Mouse (Mus musculus): ENCODE results near the gene Plcl2.
"Not testable (repeated sequence)": the region's sequence is repeated elsewhere in the genome, so short reads cannot be mapped to it uniquely, and the experiment has no call there.

Plcl2 gene

DNA sequence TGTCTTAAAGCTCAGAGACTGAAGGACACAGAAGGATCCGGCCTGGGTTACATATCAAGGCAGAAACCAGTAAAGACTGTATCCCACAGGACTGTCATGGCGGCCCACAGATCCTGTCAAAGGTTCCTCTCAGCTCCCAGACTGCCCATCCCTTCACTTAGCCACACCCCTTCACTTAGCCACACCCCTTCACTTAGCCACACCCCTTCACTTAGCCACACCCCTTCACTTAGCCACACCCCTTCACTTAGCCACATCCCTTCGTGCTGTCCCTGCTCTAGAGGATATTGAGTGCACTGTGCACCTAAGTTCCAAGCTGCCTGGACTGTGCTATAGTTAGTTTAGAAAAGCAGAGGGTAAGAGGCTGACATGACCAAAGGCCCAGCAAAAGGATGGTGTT is 118.5 kb downstream of the Plcl2 start:
- DNase-seq (ENCODE audit: low spot score), result no peak

DNA sequence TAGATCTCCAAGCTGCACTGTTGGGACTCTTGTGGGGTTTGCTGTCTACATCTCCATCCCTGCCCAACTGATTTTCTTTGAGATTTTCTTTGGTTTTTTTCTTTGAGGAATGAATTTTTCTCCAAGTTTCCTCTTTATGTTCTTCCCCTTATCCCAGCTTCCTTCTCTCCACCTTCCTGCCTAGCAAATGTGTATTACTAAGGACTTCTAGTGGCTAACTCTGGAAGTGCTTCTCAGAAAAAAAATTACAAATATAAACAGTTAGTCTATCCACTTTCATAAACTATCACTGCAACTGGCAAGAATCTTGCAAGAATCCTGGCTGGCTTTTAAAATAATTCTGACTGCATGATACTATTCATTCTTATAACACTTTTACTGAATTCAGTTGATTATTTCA is 119.5 kb downstream of the Plcl2 start:
- DNase-seq (ENCODE audit: low spot score), result no peak

DNA sequence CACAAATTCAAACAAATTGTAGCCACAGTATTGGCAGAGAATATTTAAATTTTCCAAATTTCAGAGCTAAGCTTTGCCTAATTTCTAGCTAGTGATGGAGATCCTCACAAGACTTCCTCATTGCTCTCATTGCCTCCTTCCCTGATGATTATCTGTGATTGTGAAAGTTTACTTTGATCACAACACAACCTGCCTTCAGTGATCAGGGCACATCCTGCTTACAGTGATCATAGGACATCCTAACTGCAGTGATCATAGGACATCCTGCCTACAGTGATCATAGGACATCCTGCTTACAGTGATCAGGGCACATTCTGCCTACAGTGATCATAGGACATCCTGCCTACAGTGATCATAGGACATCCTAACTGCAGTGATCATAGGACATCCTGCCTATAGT is 121.8 kb downstream of the Plcl2 start:
- DNase-seq (ENCODE audit: low spot score), result not testable (repeated sequence)

DNA sequence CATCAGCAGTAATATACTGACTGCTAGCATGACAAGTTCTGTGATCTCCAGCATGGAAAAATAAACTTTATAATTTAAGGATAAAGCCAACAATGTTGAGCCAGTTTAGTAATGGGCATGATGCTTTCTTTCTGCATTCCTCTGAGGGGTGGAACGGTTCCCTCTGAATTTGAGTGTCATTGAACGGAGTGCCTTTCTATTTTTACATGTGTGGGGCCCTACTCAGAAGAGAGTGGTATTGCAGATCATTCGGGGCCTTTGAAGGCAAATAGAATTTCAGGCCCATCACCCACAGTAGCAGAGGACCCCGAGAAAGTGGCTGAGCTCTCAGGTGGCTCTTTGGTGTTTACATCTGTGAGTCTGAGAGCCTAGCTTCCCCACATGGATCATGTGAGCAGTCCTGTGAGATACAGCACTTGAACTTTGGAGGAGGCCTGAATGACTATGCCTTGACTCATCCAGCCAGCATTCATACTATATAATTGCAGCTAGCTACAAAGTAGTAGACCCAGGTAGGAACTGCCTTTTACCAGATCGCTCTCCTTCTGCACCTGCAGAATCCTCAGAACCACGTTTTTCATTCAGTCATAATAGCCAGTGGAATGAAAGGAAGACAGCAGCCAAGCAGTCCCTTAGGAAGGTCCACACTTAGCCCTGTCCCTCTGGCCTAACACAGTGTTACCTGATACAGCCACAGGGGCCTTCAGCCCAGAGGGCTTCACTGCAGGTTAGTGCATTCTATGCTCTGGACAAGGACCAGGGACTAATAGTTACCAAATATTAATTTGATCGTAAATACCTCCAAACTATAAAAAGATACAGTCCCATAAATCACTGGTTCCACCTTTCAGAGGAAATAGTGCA is 125.0 kb downstream of the Plcl2 start:
- DNase-seq (ENCODE audit: low spot score), result no peak

DNA sequence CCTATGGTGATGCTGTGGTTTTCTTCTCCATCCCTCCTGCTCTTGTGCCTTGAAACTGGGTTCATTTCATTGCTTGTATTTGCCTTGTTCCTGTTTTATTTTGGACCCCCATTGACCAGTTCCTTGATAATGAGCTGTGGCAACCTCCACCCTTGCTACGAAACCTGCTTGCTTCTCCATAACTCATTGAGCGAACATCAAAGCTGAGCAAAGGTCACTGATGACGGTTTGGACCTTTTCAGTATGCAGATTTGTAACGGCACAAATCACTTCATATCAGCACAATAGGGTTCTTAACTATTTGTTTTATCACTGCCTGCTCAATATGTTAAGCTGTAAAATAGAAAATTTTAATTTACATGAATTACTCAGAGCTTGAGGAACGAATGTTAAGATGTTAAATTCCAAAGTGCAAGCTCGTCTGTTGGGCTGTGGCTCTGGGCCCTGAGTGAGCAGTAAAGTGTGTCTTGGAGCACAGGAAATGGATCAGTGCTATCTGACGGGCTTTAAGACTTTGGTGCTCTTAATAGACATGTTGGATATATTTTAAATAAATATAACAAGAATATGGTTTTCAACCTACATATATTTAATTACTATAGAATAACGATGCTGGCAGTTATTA is 126.9 kb downstream of the Plcl2 start:
- no peak for DNase-seq (ENCODE audit: low spot score)

DNA sequence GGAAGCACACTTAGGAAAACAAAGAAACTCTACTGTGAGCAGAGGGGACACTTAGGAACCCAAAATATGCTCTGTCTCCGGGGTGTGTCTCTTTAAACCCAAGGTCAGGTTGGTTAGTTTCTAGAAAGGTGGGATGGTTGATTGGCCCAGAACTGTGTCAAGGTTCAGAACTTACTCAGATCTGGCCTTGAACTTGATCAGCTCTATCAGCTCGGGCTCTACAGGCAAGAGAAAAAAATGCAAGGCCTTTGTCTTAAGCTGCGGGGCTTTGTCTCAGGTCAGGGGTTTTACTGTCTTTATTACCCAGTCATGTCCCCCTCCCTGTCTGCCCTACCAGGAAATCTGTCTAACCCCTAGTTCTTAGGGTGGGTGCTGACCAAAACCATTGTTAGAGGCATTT is 129.6 kb downstream of the Plcl2 start:
- no peak for DNase-seq (ENCODE audit: low spot score)

DNA sequence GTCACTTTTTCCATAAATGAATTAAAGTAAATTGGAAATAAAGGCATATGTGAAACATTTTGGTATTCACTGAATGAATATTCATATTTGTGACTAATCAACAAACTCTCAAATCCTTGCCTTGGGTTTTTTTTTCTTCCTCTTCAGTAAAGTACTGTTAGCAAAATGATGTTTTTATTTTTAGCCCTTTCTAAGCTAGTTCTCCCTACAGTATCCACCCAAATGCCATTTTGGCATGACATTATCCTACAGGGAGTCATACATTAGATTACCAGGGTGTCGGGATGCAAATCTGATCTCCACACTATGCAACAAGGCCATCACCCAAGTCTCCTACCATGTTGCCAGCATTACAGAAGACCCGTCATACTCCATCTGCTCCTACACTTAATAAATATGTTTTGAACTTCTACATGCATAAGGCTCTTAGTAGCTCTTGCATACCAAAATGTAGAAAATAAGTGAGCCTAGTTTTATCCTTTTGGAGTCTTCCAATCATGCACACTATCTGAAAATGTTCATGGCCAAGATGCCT is 131.9 kb downstream of the Plcl2 start:
- DNase-seq (ENCODE audit: low spot score), result no peak

DNA sequence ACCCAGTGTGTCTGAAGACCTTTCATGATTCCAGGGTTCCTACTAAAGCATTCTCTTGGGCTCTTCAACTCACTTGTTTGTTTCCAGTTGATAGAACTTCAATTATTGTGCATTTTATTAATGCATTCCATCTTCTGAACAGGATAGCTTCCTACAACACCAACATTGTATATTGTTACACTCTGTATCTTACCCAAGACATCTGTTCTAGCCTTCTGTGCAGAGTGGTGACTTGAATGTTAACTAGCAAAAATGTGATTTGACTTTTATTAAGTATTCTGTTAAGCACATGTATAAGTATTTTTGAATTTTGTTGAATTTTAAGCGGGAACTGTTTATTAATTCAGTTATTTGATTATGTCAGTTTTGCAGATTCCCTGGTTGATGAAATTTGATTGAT is 132.7 kb downstream of the Plcl2 start:
- no peak for DNase-seq (ENCODE audit: low spot score)

DNA sequence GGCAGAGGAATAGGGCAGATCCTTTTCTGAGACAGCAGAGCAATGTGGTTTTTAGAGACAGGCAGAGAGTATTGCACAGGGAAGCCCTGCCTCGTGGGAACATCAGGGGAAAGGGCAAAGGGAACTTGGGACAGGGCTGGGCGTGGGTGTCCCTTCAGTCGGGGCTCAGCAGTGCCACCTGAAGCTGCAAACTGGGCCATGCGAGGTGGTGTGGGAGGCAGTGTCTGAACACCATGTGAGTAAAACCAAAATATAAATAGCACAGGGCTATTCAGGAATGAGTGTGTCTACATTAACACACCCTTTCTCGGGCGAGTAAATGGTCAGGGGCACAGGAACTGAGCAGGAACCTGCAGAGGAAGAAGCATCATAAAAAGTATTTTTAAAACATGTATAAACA is 134.2 kb downstream of the Plcl2 start:
- no peak for DNase-seq (ENCODE audit: low spot score)

DNA sequence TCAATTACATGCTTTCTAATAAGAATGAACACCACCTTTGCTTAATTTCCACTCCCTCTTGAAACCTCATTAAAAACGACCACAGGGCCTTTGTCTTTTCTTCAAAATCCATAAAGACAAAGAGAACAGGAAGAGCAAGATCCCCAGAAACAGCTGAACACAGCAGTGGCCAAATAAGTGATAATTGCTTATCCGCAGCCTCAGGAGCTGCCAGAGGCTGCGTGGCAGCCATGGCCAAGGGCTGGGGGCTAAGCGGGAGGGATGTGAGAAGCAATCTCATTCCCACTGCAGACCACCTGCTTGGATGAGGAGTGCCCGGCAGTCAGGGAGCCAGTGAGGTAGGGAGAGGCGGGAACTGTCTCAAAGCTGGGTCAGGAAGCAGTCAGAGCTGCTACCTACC is 134.8 kb downstream of the Plcl2 start:
- no peak for DNase-seq (ENCODE audit: low spot score)

DNA sequence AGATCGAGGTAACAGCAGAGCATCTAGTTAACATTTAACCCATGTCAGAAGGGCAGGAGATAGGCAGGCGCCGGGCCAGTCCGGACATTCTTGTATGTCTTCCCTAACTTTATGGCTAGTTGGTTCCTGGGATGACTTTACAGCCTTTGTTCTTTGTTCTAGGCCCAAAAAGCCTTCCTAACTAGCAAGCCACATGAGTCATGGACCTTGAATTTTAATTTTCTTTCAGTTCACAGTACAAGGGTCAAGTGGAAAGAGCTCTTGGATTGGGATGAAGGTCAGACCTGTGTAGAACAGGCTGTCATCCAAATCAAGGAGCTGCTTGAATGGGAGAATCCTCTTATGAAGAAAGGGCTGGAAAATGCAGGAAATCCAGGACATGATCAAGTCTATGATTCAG is 138.9 kb downstream of the Plcl2 start:
- DNase-seq (ENCODE audit: low spot score), result not testable (repeated sequence)

DNA sequence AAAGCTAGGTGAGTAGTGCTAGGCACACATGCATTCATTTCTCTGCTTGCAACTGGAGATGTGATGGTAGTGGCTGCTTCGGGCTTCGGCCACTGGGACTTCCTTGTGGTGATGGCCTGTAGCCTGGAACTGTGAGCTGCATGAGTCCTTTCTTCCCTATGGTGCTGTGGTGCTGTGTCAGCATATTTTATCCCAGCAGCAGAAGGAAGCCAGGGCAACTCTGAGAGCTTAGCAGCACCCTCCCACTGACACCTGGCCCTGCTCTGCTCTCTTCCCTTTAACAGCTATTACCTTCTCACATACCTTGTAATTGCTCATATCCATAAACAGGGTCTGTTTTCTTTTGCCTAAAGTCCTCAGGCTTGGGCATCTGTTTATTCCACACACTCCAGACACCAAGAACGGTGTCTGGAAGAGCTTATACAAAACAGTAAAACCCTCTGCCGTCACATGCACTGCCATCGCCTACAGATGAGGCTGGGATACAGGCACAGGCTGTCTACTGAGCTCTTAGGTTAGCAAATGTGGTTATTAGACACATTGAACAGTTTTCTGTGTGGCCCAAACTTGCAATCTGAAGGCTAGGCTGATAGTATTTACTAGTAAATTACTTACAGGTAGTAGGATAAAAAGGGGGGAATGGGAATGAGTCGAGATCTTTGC is 139.7 kb downstream of the Plcl2 start:
- DNase-seq (ENCODE audit: low spot score), result no peak

DNA sequence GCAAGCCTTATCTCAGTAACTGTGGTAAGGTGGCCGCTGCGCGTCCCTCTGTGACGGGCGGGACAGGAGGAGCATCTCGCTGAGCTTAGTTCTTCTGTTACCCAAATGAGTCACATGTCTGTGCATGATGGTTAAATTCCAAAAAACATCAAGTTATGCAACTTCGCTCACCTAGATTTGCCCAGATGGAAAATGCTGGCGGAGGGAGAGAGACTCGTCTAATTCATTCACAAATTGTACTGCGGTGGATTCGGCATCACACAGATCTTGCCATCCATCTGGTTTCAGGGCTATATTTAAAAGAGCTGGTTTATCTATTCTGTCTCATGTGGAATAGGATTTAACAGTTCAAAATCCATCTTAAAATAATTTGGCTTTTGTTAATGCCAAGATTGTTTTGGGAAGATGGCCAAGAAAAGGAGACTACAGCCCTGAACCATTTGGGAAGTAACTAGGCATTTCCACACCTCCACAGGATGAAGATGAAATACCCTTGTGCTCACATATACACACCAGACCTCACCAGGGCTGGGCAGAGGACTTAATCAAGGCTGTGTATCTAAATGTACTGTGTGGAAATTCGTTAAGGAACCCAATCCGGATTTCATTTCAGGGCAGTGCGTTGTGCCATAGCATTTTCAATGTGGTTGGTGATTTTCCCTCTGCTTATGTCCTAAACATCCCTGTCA is 141.5 kb downstream of the Plcl2 start:
- DNase-seq (ENCODE audit: low spot score), result no peak

DNA sequence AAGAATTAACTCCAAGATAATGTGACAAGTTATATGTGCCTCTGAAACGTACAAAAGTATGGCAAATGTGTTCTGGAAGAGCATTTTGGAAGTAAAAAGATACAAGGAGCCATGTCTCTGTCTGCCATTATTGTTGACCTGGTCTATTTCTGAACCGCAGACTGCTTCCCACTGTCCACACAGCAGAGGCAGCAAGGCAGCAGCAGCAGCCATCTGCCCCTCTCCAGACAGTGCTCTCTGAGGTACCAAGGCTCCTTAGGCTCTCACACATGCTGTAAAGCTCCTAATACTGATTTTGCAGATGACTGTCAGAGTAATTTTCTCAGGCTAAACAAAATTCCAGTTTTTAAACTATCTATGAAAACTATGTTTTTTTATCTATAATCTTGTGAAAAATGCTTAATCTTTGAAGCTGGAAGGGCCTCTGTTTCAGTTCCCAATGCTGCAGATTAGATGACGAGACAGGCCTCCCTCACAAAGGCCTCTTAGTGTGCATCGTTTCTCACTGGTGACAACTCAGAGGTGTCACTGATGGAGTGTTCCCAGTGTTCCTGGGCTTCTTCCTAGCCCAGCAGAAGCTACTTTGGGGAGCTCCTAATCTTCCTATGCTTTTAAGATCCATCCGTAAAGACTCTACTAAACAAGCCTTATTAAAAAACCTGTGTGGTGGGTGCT is 145.7 kb downstream of the Plcl2 start:
- DNase-seq (ENCODE audit: low spot score), result no peak

DNA sequence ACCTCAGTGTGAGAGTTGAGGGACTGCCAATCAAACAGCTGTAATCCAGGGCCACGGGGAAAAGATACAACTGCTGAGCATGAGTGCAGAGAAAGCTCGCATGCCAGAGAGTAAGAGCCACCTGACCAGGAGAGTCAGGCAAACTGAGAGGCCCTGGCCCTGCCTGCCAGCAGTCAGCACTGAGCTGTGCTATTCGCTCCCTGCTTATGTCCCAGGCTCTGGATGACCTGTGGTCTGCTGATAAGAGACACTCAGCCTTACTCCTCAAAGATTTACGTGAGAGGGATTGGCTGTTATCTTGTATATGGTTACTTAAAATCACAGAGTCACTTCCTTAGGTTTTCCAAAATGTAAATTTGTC is 146.2 kb downstream of the Plcl2 start:
- DNase-seq (ENCODE audit: low spot score), result no peak

DNA sequence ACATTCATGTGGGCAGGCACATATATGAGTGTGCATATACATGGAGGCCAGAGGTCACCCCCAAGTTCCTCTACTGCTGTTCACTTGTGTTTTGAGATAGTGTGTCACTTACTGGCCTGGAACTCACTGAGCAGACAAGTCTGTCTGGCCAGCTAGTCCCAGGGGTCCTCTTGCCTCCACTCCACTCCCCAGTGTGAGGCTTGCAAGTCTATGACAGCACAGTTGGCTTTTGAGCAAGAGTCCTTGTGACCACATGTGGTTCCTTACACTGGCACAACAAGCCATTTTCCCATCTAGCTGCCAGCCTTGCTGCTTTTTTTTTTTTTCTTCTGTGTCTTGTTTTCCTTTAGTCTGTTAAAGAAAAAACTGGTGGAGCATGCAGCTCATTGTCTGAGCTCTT is 148.1 kb downstream of the Plcl2 start:
- DNase-seq (ENCODE audit: low spot score), result no peak

DNA sequence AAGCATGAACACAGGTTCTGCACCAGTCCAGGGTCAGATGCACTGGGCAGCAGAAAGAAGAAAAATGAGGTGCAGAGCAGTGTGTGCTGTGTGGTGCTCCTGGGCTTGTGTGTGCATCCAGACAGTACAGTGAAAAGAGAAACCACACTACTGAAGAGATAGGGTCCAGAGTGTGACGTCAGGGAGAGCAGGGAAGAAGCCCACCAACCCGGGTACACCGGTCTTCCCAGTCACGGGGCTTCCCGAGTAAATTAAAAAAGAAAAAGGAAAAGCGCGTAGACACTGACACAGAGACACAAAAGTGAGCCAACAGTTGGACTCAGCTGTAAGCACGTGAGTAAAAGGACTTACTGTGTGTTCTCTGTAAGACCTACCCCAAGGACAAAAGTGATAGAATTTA is 149.7 kb downstream of the Plcl2 start:
- DNase-seq (ENCODE audit: low spot score), result no peak

DNA sequence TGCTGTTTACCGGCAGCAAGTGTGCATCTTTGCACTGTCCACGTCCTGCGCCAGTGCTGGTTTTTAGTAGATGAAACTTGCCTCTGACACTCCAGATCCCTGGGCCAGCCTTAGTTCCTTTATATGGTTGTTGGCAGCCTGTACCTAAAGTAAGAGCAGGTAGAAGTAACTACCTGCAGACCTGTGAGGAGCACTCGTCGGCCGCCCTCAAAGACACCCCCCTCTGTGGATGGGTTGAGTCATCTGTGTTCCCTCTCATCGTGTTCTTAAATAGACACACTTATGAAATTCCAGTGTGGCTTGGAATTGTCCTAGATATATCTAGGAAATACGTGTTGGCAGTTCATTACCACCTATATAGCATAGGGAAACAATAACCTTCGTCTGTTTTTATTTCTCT is 158.4 kb downstream of the Plcl2 start:
- DNase-seq (ENCODE audit: low spot score), result no peak

DNA sequence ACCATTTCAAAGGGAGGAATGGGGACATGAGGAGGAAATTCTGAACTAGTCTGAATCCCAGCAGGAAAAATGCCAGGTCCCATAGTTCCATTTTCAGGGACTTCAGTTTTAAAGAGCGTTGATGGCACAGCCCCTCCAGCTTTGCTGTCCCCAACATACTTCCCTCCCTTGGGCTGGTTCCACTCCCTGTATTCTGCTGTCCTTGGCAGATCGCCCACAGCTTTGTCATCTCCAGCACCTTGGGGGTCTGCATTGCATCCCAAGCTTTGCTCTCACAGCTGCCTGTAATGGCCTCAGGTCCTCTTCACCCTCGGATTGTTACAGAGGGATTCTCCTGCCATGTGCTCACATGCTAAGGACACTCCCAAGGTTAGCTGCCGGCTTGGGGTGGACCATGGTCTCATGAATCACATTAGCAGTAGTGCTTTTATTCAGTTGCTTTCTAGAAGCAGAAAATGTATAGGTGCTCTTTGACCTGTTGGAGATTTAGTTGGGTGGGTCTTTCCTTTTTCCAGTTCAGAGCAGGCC is 159.5 kb downstream of the Plcl2 start:
- DNase-seq (ENCODE audit: low spot score), result no peak

DNA sequence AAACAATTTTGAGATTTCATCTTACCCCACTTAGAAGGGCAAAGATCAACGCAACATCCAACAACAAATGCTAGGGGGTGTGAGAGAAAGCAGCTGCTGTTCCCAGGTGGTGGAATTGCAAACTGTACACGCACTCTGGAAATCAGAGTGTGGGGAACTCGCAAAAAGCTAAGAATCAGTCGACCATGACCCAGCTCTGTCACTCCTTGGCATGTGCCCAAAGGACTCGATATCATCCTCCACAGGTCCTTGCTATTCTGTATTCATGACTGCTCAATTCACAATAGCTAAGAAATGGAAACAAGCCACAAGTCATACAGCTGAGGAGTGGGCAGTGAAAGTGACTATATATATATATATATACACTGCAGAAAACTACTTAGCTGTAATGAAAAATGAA is 162.2 kb downstream of the Plcl2 start:
- DNase-seq (ENCODE audit: low spot score), result no peak

DNA sequence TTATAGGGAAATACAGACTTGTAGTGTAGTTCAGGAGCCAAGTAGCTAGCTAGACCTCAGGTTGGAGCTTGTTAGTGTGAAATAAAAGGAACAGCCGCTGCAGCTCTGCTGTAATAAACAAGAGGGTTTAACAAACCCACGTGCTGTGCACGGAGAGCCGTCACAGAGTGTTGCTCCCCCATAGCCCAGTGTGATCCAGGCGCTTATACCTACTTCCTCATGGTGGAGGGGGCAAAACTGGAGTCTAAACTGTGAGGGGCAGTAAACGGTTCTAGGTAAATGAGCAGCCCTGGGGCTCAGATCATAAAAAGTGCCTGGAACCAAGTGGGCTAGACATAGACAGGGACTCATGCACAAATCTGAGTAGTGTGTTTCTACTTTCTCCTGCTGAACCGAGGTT is 165.4 kb downstream of the Plcl2 start:
- no peak for DNase-seq (ENCODE audit: low spot score)

DNA sequence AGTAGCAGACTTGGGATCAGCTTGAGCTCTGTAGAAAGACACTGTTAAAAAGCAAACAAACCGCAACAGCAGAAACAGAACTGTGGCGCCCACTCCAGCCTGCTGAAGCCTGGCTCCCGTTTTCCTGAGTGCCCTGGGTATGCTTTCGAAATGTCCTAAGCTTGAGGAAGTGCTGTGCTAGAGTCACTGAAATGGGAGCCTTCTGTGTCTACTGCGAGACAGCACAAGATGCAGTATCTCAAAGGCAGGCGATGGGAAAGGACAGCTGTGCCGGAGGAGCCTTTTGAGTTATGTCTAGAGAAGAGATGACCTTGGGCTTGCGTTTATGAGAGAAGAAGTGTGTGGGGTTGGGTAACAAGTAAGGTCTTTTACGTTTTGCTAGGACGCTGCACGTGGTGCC is 166.0 kb downstream of the Plcl2 start:
- DNase-seq (ENCODE audit: low spot score), result no peak
